Mouse (Mus musculus) kidney, adult 2 months (tissue): Measurements from ENCODE around the gene Il33. TPM values are rescaled to one million over a fixed set of nuclear protein-coding genes. Genes with fewer than 3 reads are reported as not detected.

Source experiments
- DNase-seq: peaks from one replicate; pipeline ENCODE4 v3.0.0; 2021
- H3K27ac ChIP-seq: fragments of 200-500 bp; 2 replicates; pipeline ENCODE4 v1.5.1; 2012; ENCODE audit warnings: low read depth, low read length, control low read depth, inconsistent platforms; ENCODE audit not compliant: insufficient read depth
- H3K27me3 ChIP-seq: fragments of 200-500 bp; replicated peaks from 2 replicates; pipeline ENCODE4 v1.6.1; 2012; ENCODE audit warnings: mild to moderate bottlenecking, moderate library complexity, low read length, inconsistent platforms; ENCODE audit not compliant: control insufficient read depth, insufficient read depth
- H3K36me3 ChIP-seq: fragments of 200-500 bp; 2 replicates; pipeline ENCODE4 v1.6.1; 2012; ENCODE audit warnings: mild to moderate bottlenecking, moderate library complexity, low read length, inconsistent platforms; ENCODE audit not compliant: control insufficient read depth, insufficient read depth
- H3K4me1 ChIP-seq: fragments of 200-500 bp; 2 replicates; pipeline ENCODE4 v1.6.1; 2011; ENCODE audit warnings: low read length; ENCODE audit not compliant: control insufficient read depth, insufficient read depth
- H3K4me3 ChIP-seq: fragments of 200-500 bp; 2 replicates; pipeline ENCODE4 v1.5.1; 2011; ENCODE audit warnings: mild to moderate bottlenecking, low read depth, low read length, control low read depth; ENCODE audit not compliant: insufficient read depth
- CTCF ChIP-seq: fragments of 200-500 bp; conservative IDR thresholded peaks from 2 replicates; pipeline ENCODE4 v1.5.1; 2011; ENCODE audit warnings: low read depth, mild to moderate bottlenecking, control low read depth, low read length, moderate library complexity, mixed read lengths; ENCODE audit not compliant: insufficient read depth, insufficient read length
- POLR2A ChIP-seq: fragments of 200-500 bp; IDR thresholded peaks from one replicate; pipeline ENCODE4 v1.6.1; 2011; ENCODE audit warnings: low read depth, low read length, control low read depth
- WGBS: fragments of 180-500 bp; shearing (Covaris S2); methylation state at CpG from one replicate; pipeline ENCODE4 v1.1.7; 2018; 5-methylcytosine and 5-hydroxymethylcytosine counted together
- polyA plus RNA-seq: library from polyadenylated mRNA; depleted of rRNA; stranded (reverse); fragments of >200 nt; gene quantifications from 2 replicates; pipeline ENCODE4 v1.2.3, GENCODE M21; 2012; rRNA removed

Gene Il33
- polyA plus RNA-seq, 1 experiment, result 8.2 TPM

- peaks cover 6% of the 10 kb centered on the region; the same call in 1 of the 2 replicates for H3K4me1 ChIP-seq
Measured at GRCm38 (mm10) chr19:29986464-29987091, 61.7 kb downstream of the Il33 start.

GRCm38 (mm10) chr19:30000406-30001365 lies 75.8 kb downstream of the Il33 start:
- WGBS, result 68% methylated on average over 12 of the region's 12 CpGs
- Histone ChIP-seq H3K36me3 (no peaks in the 10 kb centered on the region), H3K27ac (no peak overlapping the region), H3K4me1 (no peaks in the 10 kb centered on the region), H3K4me3 (no peak overlapping the region), H3K27me3 (no peaks in the 10 kb centered on the region)
- no peak for DNase-seq
- TF ChIP-seq POLR2A (no peak), CTCF (no peak)

More at GRCm38 (mm10) chr19:29986464-29987091, 61.7 kb downstream of the Il33 start:
- Histone ChIP-seq H3K27ac (no peak overlapping the region), H3K4me3 (no peak overlapping the region), H3K27me3 (no peaks in the 10 kb centered on the region), H3K36me3 (no peaks in the 10 kb centered on the region)
- no peak for DNase-seq
- no peak for TF ChIP-seq CTCF
- TF ChIP-seq POLR2A, result no peak
- WGBS, result 84% methylated on average over 12 of the region's 12 CpGs

- no peak for DNase-seq
- Histone ChIP-seq H3K4me3 (no peak overlapping the region), H3K27me3 (no peaks in the 10 kb centered on the region), H3K27ac (no peak overlapping the region), H3K36me3 (no peaks in the 10 kb centered on the region), H3K4me1 (no peaks in the 10 kb centered on the region)
- TF ChIP-seq POLR2A, result no peak
- no peak for TF ChIP-seq CTCF
- 88% methylated on average over 6 of the region's 6 CpGs for WGBS
Measured at GRCm38 (mm10) chr19:30001550-30001949, 76.6 kb downstream of the Il33 start.

GRCm38 (mm10) chr19:30003621-30004020 lies 78.7 kb downstream of the Il33 start, which contains the start of gene Trpd52l3:
Gene Trpd52l3 (plus strand): TSS chr19:30003790.
- H3K4me1 ChIP-seq, result no peaks in the 10 kb centered on the region
- 94% methylated on average over 9 of the region's 9 CpGs for WGBS
- no peak within 1 kb of the TSS for H3K4me3 ChIP-seq
- no peaks in the 10 kb centered on the region for H3K36me3 ChIP-seq
- no peak within 1 kb of the TSS for H3K27ac ChIP-seq
- TF ChIP-seq POLR2A (no peak), CTCF (no peak)
- H3K27me3 ChIP-seq, result no peaks in the 10 kb centered on the region
- no peak for DNase-seq

- no peak for DNase-seq
Measured at GRCm38 (mm10) chr19:30006371-30006770, 81.5 kb downstream of the Il33 start.

More at GRCm38 (mm10) chr19:30006371-30006770, 81.5 kb downstream of the Il33 start:
- 83% methylated on average over 3 of the region's 3 CpGs for WGBS
- Histone ChIP-seq H3K27ac (no peak overlapping the region), H3K36me3 (no peaks in the 10 kb centered on the region), H3K4me3 (no peak overlapping the region), H3K4me1 (no peaks in the 10 kb centered on the region), H3K27me3 (no peaks in the 10 kb centered on the region)
- TF ChIP-seq CTCF, result no peak

Other genes starting within 250 kb of the Il33 start
- not detected in 2 replicates for gene Mlana, start 227.3 kb upstream of the Il33 start, polyA plus RNA-seq
- gene 9930021J03Rik, start 119.1 kb upstream of the Il33 start, polyA plus RNA-seq, result 7.4 TPM in 2 replicates
- 1.9 and 2.5 TPM in 2 replicates for gene Ranbp6, start 112.1 kb upstream of the Il33 start, polyA plus RNA-seq
- gene Trpd52l3, start 78.7 kb downstream of the Il33 start, polyA plus RNA-seq, result 0.04 TPM in 1 of 2 replicates, not detected in the other
- gene Uhrf2, start 105.4 kb downstream of the Il33 start, polyA plus RNA-seq, result 25.4 and 26.5 TPM in 2 replicates